Mouse (Mus musculus): Measurements from ENCODE around the gene Cep70.

DNA sequence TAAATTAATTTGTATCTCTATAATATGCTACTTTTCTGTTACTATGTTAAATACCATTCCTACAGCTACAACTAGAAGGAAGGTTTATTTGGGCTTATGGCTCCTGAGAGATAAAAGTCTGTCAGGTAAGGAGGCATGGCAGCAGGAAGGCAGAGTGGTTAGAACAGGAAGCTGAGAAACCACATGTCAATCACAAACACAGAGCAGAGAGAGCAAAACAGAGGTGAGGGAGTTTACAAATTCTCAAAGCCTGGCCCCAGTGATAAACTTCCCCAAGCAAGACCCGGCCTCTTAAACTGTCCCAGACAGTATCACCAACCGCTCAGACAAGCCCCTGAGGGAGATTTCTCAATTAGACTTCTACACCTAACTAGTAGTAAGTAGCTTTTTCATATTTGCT is 27.0 kb upstream of the Cep70 start:
- TF ChIP-seq CTCF (IDR thresholded peaks at IDR 0.05; ENCODE audit: borderline replicate concordance, insufficient read depth, low read length) = no peak
- no peak for TF ChIP-seq POLR2A (IDR thresholded peaks at IDR 0.05; ENCODE audit: low read depth, low read length)
